Mouse (Mus musculus) small intestine, adult 2 months (tissue): ENCODE data around the gene Slfn5.

Experiments
- CTCF ChIP-seq: fragments of 200-500 bp; IDR thresholded peaks from 2 replicates; pipeline ENCODE4 v1.5.1; 2012; ENCODE audit warnings: low read depth, mild to moderate bottlenecking, control low read depth, inconsistent platforms, low read length, moderate library complexity, mixed read lengths; ENCODE audit not compliant: insufficient replicate concordance, insufficient read length; ENCODE audit errors: extremely low read depth
- POLR2A ChIP-seq: fragments of 200-500 bp; IDR thresholded peaks from 2 replicates; pipeline ENCODE4 v1.6.1; 2012; ENCODE audit warnings: low read depth, mild to moderate bottlenecking, control low read depth, inconsistent platforms, low read length, moderate library complexity

GRCm38 (mm10) chr11:82983193-82983592, 32.0 kb downstream of the Slfn5 start:
- TF ChIP-seq POLR2A (no peak), CTCF (no peak)
